Mouse (Mus musculus) lung, postnatal 0 days (tissue): ENCODE results near the gene Rnf113a2. TPM values are rescaled to one million over a fixed set of nuclear protein-coding genes. Genes with fewer than 3 reads are reported as not detected.
A peak's percentile ranks its signal among the peaks of the same experiment; 100 is the strongest.

Experiments
- ATAC-seq: fragments of 200-750 bp; cut with Nextera tagmentation; 2 replicates; pipeline ENCODE4 v1.8.0; 2017; ENCODE audit warnings: moderate library complexity
- DNase-seq: peaks from one replicate; pipeline ENCODE4 v3.0.0-alpha.2; 2016; ENCODE audit warnings: low spot score
- H3K27ac ChIP-seq: fragments of 300-500 bp; sonication (generic); 2 replicates; pipeline ENCODE4 v1.5.1; 2014; ENCODE audit warnings: antibody characterized with exemption, mild to moderate bottlenecking, low read length, mixed read lengths
- H3K27me3 ChIP-seq: fragments of 300-500 bp; sonication (generic); replicated peaks from 2 replicates; pipeline ENCODE4 v1.6.1; 2014; ENCODE audit warnings: low read length, mixed read lengths; ENCODE audit not compliant: insufficient read depth
- H3K36me3 ChIP-seq: fragments of 300-500 bp; sonication (generic); 2 replicates; pipeline ENCODE4 v1.6.1; 2014; ENCODE audit warnings: low read length, mixed read lengths; ENCODE audit not compliant: insufficient read depth
- H3K4me1 ChIP-seq: fragments of 300-500 bp; sonication (generic); 2 replicates; pipeline ENCODE4 v1.6.1; 2014; ENCODE audit warnings: antibody characterized with exemption, low read depth, low read length, mixed read lengths; ENCODE audit not compliant: insufficient read depth
- H3K4me2 ChIP-seq: fragments of 300-500 bp; sonication (generic); replicated peaks from 2 replicates; pipeline ENCODE4 v1.6.1; 2014; ENCODE audit warnings: low read depth, mild to moderate bottlenecking, low read length, moderate library complexity, mixed read lengths
- H3K4me3 ChIP-seq: fragments of 300-500 bp; sonication (generic); 2 replicates; pipeline ENCODE4 v1.5.1; 2014; ENCODE audit warnings: low read depth, low read length
- H3K9ac ChIP-seq: fragments of 300-500 bp; sonication (generic); replicated peaks from 2 replicates; pipeline ENCODE4 v1.6.1; 2014; ENCODE audit warnings: low read depth, mild to moderate bottlenecking
- H3K9me3 ChIP-seq: fragments of 300-500 bp; sonication (generic); 2 replicates; pipeline ENCODE4 v1.6.1; 2016; ENCODE audit warnings: low read length, mixed read lengths
- CTCF ChIP-seq: IDR thresholded peaks from 2 replicates; pipeline ENCODE4 v1.5.1; 2016; ENCODE audit warnings: antibody characterized with exemption, mild to moderate bottlenecking
- EP300 ChIP-seq: IDR thresholded peaks from 2 replicates; pipeline ENCODE4 v1.6.1; 2016; ENCODE audit warnings: antibody characterized with exemption, mild to moderate bottlenecking, control low read depth
- WGBS: fragments of 180-500 bp; shearing (Covaris S2); extraction: QIAGEN DNeasy Blood & Tissue Kit; methylation state at CpG from one replicate; pipeline ENCODE4 v1.1.7; 2014; 5-methylcytosine and 5-hydroxymethylcytosine counted together
- polyA plus RNA-seq: library from polyadenylated mRNA; unstranded; fragments of >200 nt; fragmentation: Nextera tagmentation; extraction: Ambion mirVana; gene quantifications from 2 replicates; pipeline ENCODE4 v1.2.1, GENCODE M21; 2015

Rnf113a2 gene
- polyA plus RNA-seq: 22.9 and 23.0 TPM in 2 replicates

GRCm38 (mm10) chr12:84416834-84417604, at the start of gene Rnf113a2:
TSS of gene Rnf113a2 (plus strand) at chr12:84417196.
- WGBS: 3% methylated on average over 50 of the region's 50 CpGs
- H3K27me3 ChIP-seq: no peaks in the 10 kb centered on the region
- H3K4me1 ChIP-seq: peaks cover 4% of the 10 kb centered on the region; the same call in 1 of the 2 replicates
- no peaks in the 10 kb centered on the region for H3K36me3 ChIP-seq
- peak; percentile 99 for ATAC-seq
- TF ChIP-seq CTCF (no peak), EP300 (no peak)
- no peaks in the 10 kb centered on the region for H3K9me3 ChIP-seq
- peak within 1 kb of the TSS; percentile 67 for H3K4me3 ChIP-seq
- peak within 1 kb of the TSS; percentile 75 for H3K27ac ChIP-seq
- peak; percentile 96 for DNase-seq
- H3K9ac ChIP-seq: peak within 1 kb of the TSS; percentile 75
- peak within 1 kb of the TSS; percentile 73 for H3K4me2 ChIP-seq

GRCm38 (mm10) chr12:84371647-84372046, 45.3 kb upstream of the Rnf113a2 start:
- H3K36me3 ChIP-seq: peaks cover 31% of the 10 kb centered on the region
- DNase-seq (no peak), ATAC-seq (no peak)
- H3K9me3 ChIP-seq: no peaks in the 10 kb centered on the region
- no peak overlapping the region for H3K27ac ChIP-seq
- no peaks in the 10 kb centered on the region for H3K27me3 ChIP-seq
- H3K4me1 ChIP-seq: no peaks in the 10 kb centered on the region
- H3K4me2 ChIP-seq: no peak overlapping the region
- no peak overlapping the region for H3K4me3 ChIP-seq
- TF ChIP-seq EP300: no peak
- TF ChIP-seq CTCF: no peak
- no peak overlapping the region for H3K9ac ChIP-seq
- 90% methylated on average over 5 of the region's 5 CpGs for WGBS

GRCm38 (mm10) chr12:84373831-84374481, 43.0 kb upstream of the Rnf113a2 start:
- no peak overlapping the region for H3K4me3 ChIP-seq
- no peak overlapping the region for H3K27ac ChIP-seq
- TF ChIP-seq CTCF: no peak
- TF ChIP-seq EP300: no peak
- no peaks in the 10 kb centered on the region for H3K27me3 ChIP-seq
- no peaks in the 10 kb centered on the region for H3K4me1 ChIP-seq
- 80% methylated on average over 6 of the region's 6 CpGs for WGBS
- no peak for ATAC-seq
- H3K9ac ChIP-seq: no peak overlapping the region
- no peak overlapping the region for H3K4me2 ChIP-seq
- DNase-seq: no peak
- no peaks in the 10 kb centered on the region for H3K9me3 ChIP-seq
- peaks cover 20% of the 10 kb centered on the region for H3K36me3 ChIP-seq

GRCm38 (mm10) chr12:84382369-84382768, 34.6 kb upstream of the Rnf113a2 start:
- H3K27ac ChIP-seq: no peak overlapping the region
- DNase-seq: no peak
- 77% methylated on average over 4 of the region's 4 CpGs for WGBS
- H3K9ac ChIP-seq: no peak overlapping the region
- TF ChIP-seq CTCF (no peak), EP300 (no peak)
- no peaks in the 10 kb centered on the region for H3K27me3 ChIP-seq
- ATAC-seq: no peak
- no peaks in the 10 kb centered on the region for H3K4me1 ChIP-seq
- no peak overlapping the region for H3K4me2 ChIP-seq
- H3K36me3 ChIP-seq: no peaks in the 10 kb centered on the region
- H3K4me3 ChIP-seq: no peak overlapping the region
- no peaks in the 10 kb centered on the region for H3K9me3 ChIP-seq

GRCm38 (mm10) chr12:84384644-84385081, 32.3 kb upstream of the Rnf113a2 start:
- Histone ChIP-seq H3K9ac (no peak overlapping the region), H3K36me3 (no peaks in the 10 kb centered on the region), H3K9me3 (no peaks in the 10 kb centered on the region), H3K4me3 (no peak overlapping the region), H3K4me2 (no peak overlapping the region), H3K27me3 (no peaks in the 10 kb centered on the region), H3K27ac (peak overlapping the region; percentile 68; the same call in 1 of the 2 replicates), H3K4me1 (no peaks in the 10 kb centered on the region)
- ATAC-seq (peak; percentile 86), DNase-seq (peak; percentile 84)
- WGBS: 34% methylated on average over 5 of the region's 5 CpGs
- TF ChIP-seq CTCF (no peak), EP300 (peak; percentile 55; the same call in 1 of the 2 replicates)

GRCm38 (mm10) chr12:84385408-84385807, 31.6 kb upstream of the Rnf113a2 start:
- Histone ChIP-seq H3K9ac (no peak overlapping the region), H3K4me1 (no peaks in the 10 kb centered on the region), H3K4me2 (no peak overlapping the region), H3K27ac (peak overlapping the region; percentile 68), H3K4me3 (no peak overlapping the region), H3K9me3 (no peaks in the 10 kb centered on the region), H3K27me3 (no peaks in the 10 kb centered on the region), H3K36me3 (no peaks in the 10 kb centered on the region)
- DNase-seq (no peak), ATAC-seq (no peak)
- 73% methylated on average over 4 of the region's 4 CpGs for WGBS
- TF ChIP-seq CTCF: no peak
- TF ChIP-seq EP300: no peak
